Mouse (Mus musculus): ENCODE data around the gene Slc23a4. TPM values are rescaled to one million over a fixed set of nuclear protein-coding genes. Genes with fewer than 3 reads are reported as not detected.

The Slc23a4 gene
- total and polyA plus RNA-seq, 3 experiments = 0.16 to 0.55 (median 0.21) TPM

DNA sequence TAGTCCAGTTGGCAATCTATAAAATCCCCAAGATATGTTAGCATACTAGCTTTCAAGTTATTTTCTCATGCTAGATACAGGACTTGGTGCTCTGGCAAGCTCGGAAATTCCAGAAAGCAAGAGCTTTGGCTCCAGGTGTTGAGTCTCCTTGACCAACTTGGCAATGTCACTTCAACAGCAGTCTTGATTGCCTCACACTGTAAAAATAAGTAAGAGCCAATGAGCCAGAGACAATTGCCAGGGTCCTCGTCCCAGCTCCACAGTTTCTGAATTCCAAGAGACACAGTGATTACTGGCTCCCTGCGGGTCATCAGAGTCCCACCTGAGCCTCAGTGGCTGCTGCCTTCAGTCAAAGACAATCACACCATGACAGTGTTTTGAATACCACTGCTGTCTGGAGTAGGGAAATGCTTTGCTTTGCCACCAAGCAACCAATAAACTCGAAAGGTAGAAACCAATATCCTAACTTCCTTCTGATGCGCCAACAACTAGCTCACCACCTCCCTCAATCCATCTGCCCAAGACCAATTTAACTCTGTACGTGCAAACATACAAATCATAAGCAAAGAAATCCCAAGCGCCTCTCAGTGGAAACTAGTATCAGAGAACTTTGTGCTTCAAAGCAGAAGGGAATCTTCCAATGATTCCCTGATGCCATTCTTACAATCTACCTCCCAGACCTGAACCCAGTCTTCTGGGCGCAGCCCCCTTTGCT is 78.4 kb downstream of the Slc23a4 start:
- Histone ChIP-seq H3K4me1 (ENCODE audit: control insufficient read depth, insufficient read depth, low read length) (peaks cover 6% of the 10 kb centered on the region), H3K27ac (peak overlapping the region; percentile 85), H3K9ac (ENCODE audit: low read depth, low read length) (peak overlapping the region; percentile 94), H3K4me3 (peak overlapping the region; percentile 88), H3K27me3 (ENCODE audit: control insufficient read depth, insufficient read depth, low read length) (no peaks in the 10 kb centered on the region), H3K36me3 (ENCODE audit: control insufficient read depth, insufficient read depth, low read length) (no peaks in the 10 kb centered on the region; the same call in 1 of the 2 replicates), H3K79me2 (replicated peaks; ENCODE audit: control insufficient read depth, insufficient read depth, low read length) (no peaks in the 10 kb centered on the region)
- intact Hi-C loops (cut with DNase I) = loop anchor here (1.0 to 5.0 kb wide), 2 partner anchors 129 to 592 kb away; partner anchors contain the start of genes Agbl3 and Akr1b3
- 45% methylated on average over 8 of the region's 8 CpGs for WGBS
- TF ChIP-seq POLR2A (IDR thresholded peaks at IDR 0.05; ENCODE audit: insufficient read depth, low read depth, low read length) = no peak
- DNase-seq = no peak

DNA sequence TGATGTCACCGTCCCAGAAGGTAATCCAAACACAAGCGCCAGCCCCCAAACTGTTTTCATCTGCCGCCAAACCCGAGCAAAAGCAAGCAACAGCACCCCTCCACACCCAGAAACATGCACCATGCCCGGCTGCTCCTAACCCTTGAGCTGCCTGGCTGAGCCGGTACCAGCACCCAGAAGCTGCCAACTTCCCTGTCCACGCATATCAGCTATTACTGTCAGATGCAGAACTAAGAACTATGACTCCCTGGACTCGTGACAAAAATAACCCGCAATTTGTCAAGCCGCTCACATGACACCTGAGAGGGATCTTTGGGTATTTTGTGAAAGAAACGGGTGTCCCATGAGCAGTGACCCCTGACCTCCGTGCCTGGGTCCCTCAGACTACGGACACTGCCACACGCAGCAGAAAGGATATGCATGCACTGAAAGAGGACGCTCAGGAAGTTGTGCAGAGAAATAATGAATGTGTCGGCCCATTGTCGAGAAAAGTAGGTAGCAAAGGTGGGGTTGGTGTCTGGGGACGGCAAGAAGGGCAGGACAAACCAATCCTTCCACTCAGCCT is 80.4 kb downstream of the Slc23a4 start:
- H3K36me3 ChIP-seq (ENCODE audit: control insufficient read depth, insufficient read depth, low read length) = no peaks in the 10 kb centered on the region; the same call in 1 of the 2 replicates
- intact Hi-C loops (cut with DNase I) = loop anchor here (2.0 kb wide), 1 partner anchor 29 kb away; the partner anchor contains the start of gene Cyren
- H3K4me1 ChIP-seq (ENCODE audit: control insufficient read depth, insufficient read depth, low read length) = peaks cover 6% of the 10 kb centered on the region
- no peak for TF ChIP-seq CTCF (IDR thresholded peaks at IDR 0.05)
- TF ChIP-seq EP300 (IDR thresholded peaks at IDR 0.05; ENCODE audit: insufficient read depth, low read depth, low read length) = no peak
- no peak for TF ChIP-seq POLR2A (IDR thresholded peaks at IDR 0.05; ENCODE audit: insufficient read depth, low read depth, low read length)
- H3K9ac ChIP-seq (ENCODE audit: low read depth, low read length) = no peak overlapping the region
- no peaks in the 10 kb centered on the region for H3K79me2 ChIP-seq (replicated peaks; ENCODE audit: control insufficient read depth, insufficient read depth, low read length)
- H3K27me3 ChIP-seq (ENCODE audit: control insufficient read depth, insufficient read depth, low read length) = no peaks in the 10 kb centered on the region
- H3K4me3 ChIP-seq = no peak overlapping the region
- peak overlapping the region; percentile 33 for H3K27ac ChIP-seq
- WGBS = 68% methylated on average over 18 of the region's 18 CpGs
- DNase-seq = peak in 1 of 2 experiments; percentile 25

GRCm38 (mm10) chr6:34907121-34907614 is 81.0 kb downstream of the Slc23a4 start:
- 7% methylated on average over 2 of the region's 2 CpGs for WGBS
- Histone ChIP-seq H3K27me3 (ENCODE audit: control insufficient read depth, insufficient read depth, low read length) (no peaks in the 10 kb centered on the region), H3K4me1 (ENCODE audit: control insufficient read depth, insufficient read depth, low read length) (peaks cover 8% of the 10 kb centered on the region), H3K27ac (peak overlapping the region; percentile 33), H3K9ac (ENCODE audit: low read depth, low read length) (no peak overlapping the region), H3K36me3 (ENCODE audit: control insufficient read depth, insufficient read depth, low read length) (no peaks in the 10 kb centered on the region; the same call in 1 of the 2 replicates), H3K79me2 (replicated peaks; ENCODE audit: control insufficient read depth, insufficient read depth, low read length) (no peaks in the 10 kb centered on the region), H3K4me3 (no peak overlapping the region)
- intact Hi-C loops (cut with DNase I) = loop anchor here (2.0 kb wide), 1 partner anchor 28 kb away; the partner anchor contains the start of gene Cyren
- peak in 1 of 2 experiments; percentile 28 for DNase-seq
- TF ChIP-seq EP300 (IDR thresholded peaks at IDR 0.05; ENCODE audit: insufficient read depth, low read depth, low read length) (no peak), POLR2A (IDR thresholded peaks at IDR 0.05; ENCODE audit: insufficient read depth, low read depth, low read length) (no peak), CTCF (IDR thresholded peaks at IDR 0.05) (no peak)

GRCm38 (mm10) chr6:34906661-34907060 is 81.5 kb downstream of the Slc23a4 start:
- TF ChIP-seq EP300 (IDR thresholded peaks at IDR 0.05; ENCODE audit: insufficient read depth, low read depth, low read length) (no peak), CTCF (IDR thresholded peaks at IDR 0.05) (no peak), POLR2A (IDR thresholded peaks at IDR 0.05; ENCODE audit: insufficient read depth, low read depth, low read length) (no peak)
- peak in 1 of 2 experiments; percentile 49 for DNase-seq
- intact Hi-C loops (cut with DNase I) = loop anchor here (2.0 kb wide), 1 partner anchor 28 kb away; the partner anchor contains the start of gene Cyren
- no peaks in the 10 kb centered on the region; the same call in 1 of the 2 replicates for H3K36me3 ChIP-seq (ENCODE audit: control insufficient read depth, insufficient read depth, low read length)
- H3K27me3 ChIP-seq (ENCODE audit: control insufficient read depth, insufficient read depth, low read length) = no peaks in the 10 kb centered on the region
- peak overlapping the region; percentile 33 for H3K27ac ChIP-seq
- no peaks in the 10 kb centered on the region for H3K79me2 ChIP-seq (replicated peaks; ENCODE audit: control insufficient read depth, insufficient read depth, low read length)
- no peak overlapping the region for H3K4me3 ChIP-seq
- H3K4me1 ChIP-seq (ENCODE audit: control insufficient read depth, insufficient read depth, low read length) = peaks cover 8% of the 10 kb centered on the region
- 54% methylated on average over 4 of the region's 4 CpGs for WGBS
- H3K9ac ChIP-seq (ENCODE audit: low read depth, low read length) = no peak overlapping the region

DNA sequence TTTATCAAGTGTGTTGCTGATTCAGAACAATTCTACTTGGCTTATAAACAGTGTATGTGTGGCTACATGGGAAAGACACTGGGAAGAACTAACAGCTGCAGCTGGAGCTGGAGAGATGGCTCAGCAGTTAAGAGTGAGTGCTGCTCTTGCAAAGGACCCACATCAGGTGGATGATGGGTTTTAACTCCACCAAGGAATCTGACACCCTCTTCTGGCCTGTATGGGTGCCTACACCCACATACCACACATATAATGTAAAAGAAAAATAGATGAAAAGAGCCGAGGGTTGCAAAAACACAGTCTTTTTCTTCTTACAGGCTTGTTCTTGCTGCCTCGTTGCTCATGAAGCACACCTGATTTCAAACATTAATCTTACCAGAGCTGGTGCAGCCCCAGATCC is 82.1 kb downstream of the Slc23a4 start:
- H3K79me2 ChIP-seq (replicated peaks; ENCODE audit: control insufficient read depth, insufficient read depth, low read length) = no peaks in the 10 kb centered on the region
- H3K36me3 ChIP-seq (ENCODE audit: control insufficient read depth, insufficient read depth, low read length) = no peaks in the 10 kb centered on the region; the same call in 1 of the 2 replicates
- intact Hi-C loops (cut with DNase I) = loop anchor here (2.0 kb wide), 1 partner anchor 27 kb away; the partner anchor contains the start of gene Cyren
- H3K4me1 ChIP-seq (ENCODE audit: control insufficient read depth, insufficient read depth, low read length) = peaks cover 8% of the 10 kb centered on the region
- H3K27me3 ChIP-seq (ENCODE audit: control insufficient read depth, insufficient read depth, low read length) = no peaks in the 10 kb centered on the region
- WGBS = 74% methylated on average over 2 of the region's 2 CpGs
- no peak overlapping the region for H3K4me3 ChIP-seq
- no peak for DNase-seq
- no peak for TF ChIP-seq EP300 (IDR thresholded peaks at IDR 0.05; ENCODE audit: insufficient read depth, low read depth, low read length)
- TF ChIP-seq CTCF (IDR thresholded peaks at IDR 0.05) = 0 out of 2 replicates have a peak, but pooled peaks have one; percentile 15
- H3K9ac ChIP-seq (ENCODE audit: low read depth, low read length) = no peak overlapping the region
- H3K27ac ChIP-seq = no peak overlapping the region
